Mouse (Mus musculus) ES-E14 (cell line): ENCODE results near the gene Hipk4. TPM values are rescaled to one million over a fixed set of nuclear protein-coding genes. Genes with fewer than 3 reads are reported as not detected.

Source experiments
- DNase-seq: peaks from one replicate; pipeline ENCODE4 v3.0.0-alpha.2; 2013; ENCODE audit warnings: low read depth, low spot score
- H3K27ac ChIP-seq: 2 replicates; pipeline ENCODE4 v1.5.1; 2012; ENCODE audit warnings: low read depth, mild to moderate bottlenecking, low read length, moderate library complexity, mixed read lengths; ENCODE audit not compliant: poor library complexity, insufficient read depth, severe bottlenecking
- H3K36me3 ChIP-seq: 2 replicates; pipeline ENCODE4 v1.6.1; 2012; ENCODE audit warnings: mild to moderate bottlenecking, low read length, moderate library complexity, mixed read lengths; ENCODE audit not compliant: control insufficient read depth, poor library complexity, insufficient read depth, severe bottlenecking
- H3K4me1 ChIP-seq, 2 experiments: fragments of 150-350 bp in 1 of 2; sonication (generic) in 1 of 2; 2 replicates each; pipeline ENCODE4 v1.6.1; 2012; ENCODE audit warnings: low read length in 2 of 2, mild to moderate bottlenecking in 1 of 2, mixed read lengths in 1 of 2; ENCODE audit not compliant: control insufficient read depth in 2 of 2, insufficient read depth in 2 of 2, poor library complexity in 1 of 2
- H3K4me3 ChIP-seq, 2 experiments: fragments of 150-350 bp in 1 of 2; sonication (generic) in 1 of 2; 2 replicates each; pipeline ENCODE4 v1.5.1; 2012; ENCODE audit warnings: low read length in 2 of 2, low read depth in 1 of 2, mild to moderate bottlenecking in 1 of 2, mixed read lengths in 1 of 2; ENCODE audit not compliant: insufficient read depth in 1 of 2, poor library complexity in 1 of 2, severe bottlenecking in 1 of 2
- H3K9ac ChIP-seq: 2 replicates; pipeline ENCODE4 v1.6.1; 2012; ENCODE audit warnings: low read depth, mild to moderate bottlenecking, low read length, mixed read lengths; ENCODE audit not compliant: poor library complexity, insufficient read depth, severe bottlenecking
- H3K9me3 ChIP-seq: fragments of 150-350 bp; sonication (generic); 2 replicates; pipeline ENCODE4 v1.6.1; 2012; ENCODE audit warnings: low read depth, mild to moderate bottlenecking, low read length; ENCODE audit not compliant: control insufficient read depth, insufficient read depth
- CHD2 ChIP-seq: IDR thresholded peaks from 2 replicates; pipeline ENCODE4 v1.6.1; 2014; ENCODE audit warnings: mild to moderate bottlenecking, low read depth, low read length, inconsistent platforms
- HCFC1 ChIP-seq: IDR thresholded peaks from 2 replicates; pipeline ENCODE4 v1.6.1; 2012; ENCODE audit warnings: low read length, inconsistent platforms, borderline replicate concordance; ENCODE audit not compliant: insufficient read depth
- MAFK ChIP-seq: IDR thresholded peaks from 2 replicates; pipeline ENCODE4 v1.6.1; 2014; ENCODE audit warnings: mild to moderate bottlenecking, low read depth, low read length, inconsistent platforms; ENCODE audit not compliant: insufficient read depth
- ZC3H11A ChIP-seq: IDR thresholded peaks from 2 replicates; pipeline ENCODE4 v1.6.1; 2012; ENCODE audit warnings: low read depth, mild to moderate bottlenecking, inconsistent platforms, low read length, borderline replicate concordance
- ZNF384 ChIP-seq: IDR thresholded peaks from 2 replicates; pipeline ENCODE4 v1.6.1; 2012; ENCODE audit warnings: low read depth, low read length, inconsistent platforms
- in situ Hi-C, 2 experiments: fragments of 600-800 bp; cut with MboI; formaldehyde crosslinking; loops; one replicate each; pipeline ENCODE4 v1.15.1; 2025; ENCODE audit warnings: low sequenced_read_pairs in 2 of 2, inconsistent platforms in 1 of 2; ENCODE audit not compliant: unreplicated experiment in 2 of 2
- total RNA-seq: library from RNA; depleted of rRNA; stranded (reverse); fragments of 300-350 nt; gene quantifications from 2 replicates; pipeline ENCODE4 v1.2.3, GENCODE M21; 2012

Hipk4 gene
- total RNA-seq, 1 experiment: 1.7 TPM

- DNase-seq: peak; percentile 59
- Histone ChIP-seq H3K9ac (peak overlapping the region; percentile 34), H3K4me3 (peak overlapping the region in 1 of 2 experiments; percentile 30; a peak in 2 of 4 replicates), H3K27ac (peak overlapping the region; percentile 65), H3K36me3 (peaks cover 36% of the 10 kb centered on the region), H3K9me3 (no peaks in the 10 kb centered on the region), H3K4me1 (peaks cover 12 to 21% of the 10 kb centered on the region in 2 experiments)
- in situ Hi-C loops: no loop called here
- no peak for TF ChIP-seq ZNF384
- TF ChIP-seq CHD2: no peak
- TF ChIP-seq HCFC1: no peak
- TF ChIP-seq ZC3H11A: no peak
Observed at GRCm38 (mm10) chr7:27574124-27574880, 51.2 kb downstream of the Hipk4 start.

GRCm38 (mm10) chr7:27576914-27577313, 53.8 kb downstream of the Hipk4 start:
- Histone ChIP-seq H3K9ac (no peak overlapping the region), H3K4me1 (peaks cover 6 to 10% of the 10 kb centered on the region in 2 experiments), H3K4me3 (no peak overlapping the region), H3K9me3 (no peaks in the 10 kb centered on the region), H3K36me3 (peaks cover 54% of the 10 kb centered on the region), H3K27ac (no peak overlapping the region)
- peak; percentile 61 for DNase-seq
- in situ Hi-C loops: no loop called here
- TF ChIP-seq HCFC1: no peak
- no peak for TF ChIP-seq ZNF384
- peak; percentile 16; the same call in 1 of the 2 replicates for TF ChIP-seq ZC3H11A

DNA sequence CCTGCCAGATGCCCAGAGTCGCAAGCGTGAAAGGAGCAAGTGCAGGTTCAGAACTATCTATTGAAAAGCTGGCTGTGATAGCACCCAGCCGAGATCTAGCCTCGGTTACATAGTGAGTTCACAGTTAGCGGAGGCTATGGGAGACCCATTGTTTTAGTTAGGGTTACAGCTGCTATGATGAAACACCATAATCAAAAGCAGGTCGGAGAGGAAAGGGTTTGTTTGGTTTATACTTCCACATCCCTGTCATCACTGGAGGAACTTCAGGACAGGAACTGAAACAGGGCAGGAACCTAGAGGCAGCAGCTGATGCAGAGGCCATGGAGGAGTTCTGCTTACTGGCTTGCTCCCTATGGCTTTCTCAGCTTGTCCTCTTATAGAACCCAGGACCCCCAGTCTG, 54.5 kb downstream of the Hipk4 start:
- peaks cover 2 to 7% of the 10 kb centered on the region in 2 experiments for H3K4me1 ChIP-seq
- no peak overlapping the region for H3K9ac ChIP-seq
- H3K36me3 ChIP-seq: peaks cover 58% of the 10 kb centered on the region
- in situ Hi-C loops: no loop called here
- no peak overlapping the region for H3K27ac ChIP-seq
- no peak for DNase-seq
- H3K4me3 ChIP-seq: no peak overlapping the region
- no peaks in the 10 kb centered on the region for H3K9me3 ChIP-seq
- TF ChIP-seq ZNF384: no peak
- TF ChIP-seq MAFK: no peak
- TF ChIP-seq CHD2: no peak
- TF ChIP-seq HCFC1: no peak
- no peak for TF ChIP-seq ZC3H11A

GRCm38 (mm10) chr7:27578465-27578864, 55.4 kb downstream of the Hipk4 start:
- in situ Hi-C loops: no loop called here
- peaks cover 2 to 7% of the 10 kb centered on the region in 2 experiments; a peak in 3 of 4 replicates for H3K4me1 ChIP-seq
- DNase-seq: no peak
- H3K9ac ChIP-seq: no peak overlapping the region
- peaks cover 58% of the 10 kb centered on the region for H3K36me3 ChIP-seq
- TF ChIP-seq HCFC1: no peak
- no peak for TF ChIP-seq ZNF384
- no peak for TF ChIP-seq MAFK
- no peak for TF ChIP-seq ZC3H11A
- TF ChIP-seq CHD2: no peak
- H3K9me3 ChIP-seq: no peaks in the 10 kb centered on the region
- no peak overlapping the region for H3K4me3 ChIP-seq
- no peak overlapping the region for H3K27ac ChIP-seq
